Mouse (Mus musculus) retina, postnatal 7 days (tissue): ENCODE results near the gene Hydin.
A peak's percentile ranks its signal among the peaks of the same experiment; 100 is the strongest.
"Not testable (repeated sequence)": the region's sequence is repeated elsewhere in the genome, so short reads cannot be mapped to it uniquely, and the experiment has no call there.

Experiments
- DNase-seq: peaks from one replicate; pipeline ENCODE4 v3.0.0-alpha.2; 2012; ENCODE audit warnings: low read depth, low spot score

Hydin gene

DNA sequence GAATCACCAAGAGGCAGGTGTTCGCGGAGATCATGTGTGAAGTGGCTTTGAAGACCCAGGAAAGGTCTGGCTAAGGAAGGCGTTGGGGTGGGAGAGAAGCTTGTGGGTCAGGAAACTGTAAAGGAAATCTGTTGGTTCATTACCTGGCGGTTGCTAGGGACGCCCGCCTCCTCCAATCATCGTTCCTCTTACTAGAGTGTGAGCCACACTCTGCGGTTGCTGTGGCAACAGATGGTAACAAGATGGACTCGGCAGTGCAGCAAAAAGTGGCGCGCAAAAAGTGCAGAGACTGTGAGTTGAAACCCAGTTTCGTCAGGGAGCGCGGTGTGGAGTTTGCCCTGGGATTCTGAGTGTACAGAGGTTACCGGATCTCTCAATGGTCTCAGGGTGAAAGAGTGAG lies at the start of gene Hydin:
Gene Hydin, plus strand, starts transcription at position 237 of the 400 bp plus-strand sequence.
- peak; percentile 61 for DNase-seq

DNA sequence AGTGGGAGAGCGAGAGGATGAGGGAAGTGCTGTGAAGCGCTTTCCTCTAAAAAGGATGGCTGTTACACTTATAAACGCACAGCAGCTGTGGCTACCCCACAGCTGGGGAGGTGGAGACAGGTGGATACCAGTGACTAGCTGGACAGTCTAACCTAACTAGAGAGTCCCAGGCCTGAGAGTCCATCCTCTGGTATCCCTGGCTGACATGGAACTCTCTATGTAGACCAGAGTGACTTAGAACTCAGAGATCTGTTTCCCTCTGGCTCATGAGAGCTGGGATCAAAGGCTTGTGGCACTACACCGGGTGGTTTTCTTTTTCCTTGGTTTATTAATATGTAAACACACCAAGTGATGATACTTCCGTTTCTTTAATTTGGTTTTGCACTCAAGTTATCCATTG lies 49.6 kb upstream of the Hydin start:
- no peak for DNase-seq

DNA sequence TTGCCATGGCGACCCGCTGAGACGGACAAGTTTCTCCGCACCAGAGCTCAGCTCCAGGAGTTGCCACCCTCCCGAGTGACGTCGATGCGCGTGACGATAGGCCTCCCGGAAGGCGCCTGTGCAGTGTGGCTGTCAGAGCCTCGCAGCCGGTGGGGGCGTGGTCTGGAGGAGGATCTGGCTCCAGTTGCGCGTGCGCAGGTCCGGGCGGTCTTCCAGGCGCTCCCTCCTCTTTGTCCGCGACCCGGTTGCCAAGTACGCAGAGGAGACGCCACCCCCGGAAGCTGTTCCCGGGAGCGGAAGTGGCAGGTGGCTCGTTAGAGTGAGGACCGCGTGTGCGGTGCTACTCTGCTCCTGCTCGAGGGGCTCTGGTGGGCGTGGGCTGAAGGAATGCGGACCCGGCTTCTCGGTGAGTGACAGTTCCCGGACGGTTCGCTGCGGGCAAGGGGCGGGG lies 49.1 kb upstream of the Hydin start:
- peak; percentile 99 for DNase-seq

- DNase-seq = no peak
Measured at GRCm38 (mm10) chr8:110218511-110218910, 48.3 kb upstream of the Hydin start.

- no peak for DNase-seq
Measured at GRCm38 (mm10) chr8:110220936-110221335, 45.8 kb upstream of the Hydin start.

DNA sequence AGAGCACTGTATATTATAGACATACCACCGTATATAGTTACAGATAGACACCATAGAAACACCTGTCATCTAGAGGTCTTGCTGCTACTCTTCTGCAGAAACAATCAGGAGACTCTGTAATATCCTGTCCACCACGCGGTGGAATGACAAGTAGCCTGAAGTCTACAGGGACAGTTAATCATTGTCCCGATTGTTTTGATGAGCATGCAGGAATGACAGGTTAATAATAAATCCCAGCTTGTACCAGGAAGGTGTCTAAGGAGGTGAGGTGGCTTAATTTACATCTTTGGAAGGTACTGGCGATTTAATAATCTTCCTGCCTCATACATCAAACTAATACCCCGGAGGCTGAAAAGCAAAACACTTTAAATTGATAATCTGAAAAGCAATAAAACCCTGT lies 36.0 kb upstream of the Hydin start:
- no peak for DNase-seq

DNA sequence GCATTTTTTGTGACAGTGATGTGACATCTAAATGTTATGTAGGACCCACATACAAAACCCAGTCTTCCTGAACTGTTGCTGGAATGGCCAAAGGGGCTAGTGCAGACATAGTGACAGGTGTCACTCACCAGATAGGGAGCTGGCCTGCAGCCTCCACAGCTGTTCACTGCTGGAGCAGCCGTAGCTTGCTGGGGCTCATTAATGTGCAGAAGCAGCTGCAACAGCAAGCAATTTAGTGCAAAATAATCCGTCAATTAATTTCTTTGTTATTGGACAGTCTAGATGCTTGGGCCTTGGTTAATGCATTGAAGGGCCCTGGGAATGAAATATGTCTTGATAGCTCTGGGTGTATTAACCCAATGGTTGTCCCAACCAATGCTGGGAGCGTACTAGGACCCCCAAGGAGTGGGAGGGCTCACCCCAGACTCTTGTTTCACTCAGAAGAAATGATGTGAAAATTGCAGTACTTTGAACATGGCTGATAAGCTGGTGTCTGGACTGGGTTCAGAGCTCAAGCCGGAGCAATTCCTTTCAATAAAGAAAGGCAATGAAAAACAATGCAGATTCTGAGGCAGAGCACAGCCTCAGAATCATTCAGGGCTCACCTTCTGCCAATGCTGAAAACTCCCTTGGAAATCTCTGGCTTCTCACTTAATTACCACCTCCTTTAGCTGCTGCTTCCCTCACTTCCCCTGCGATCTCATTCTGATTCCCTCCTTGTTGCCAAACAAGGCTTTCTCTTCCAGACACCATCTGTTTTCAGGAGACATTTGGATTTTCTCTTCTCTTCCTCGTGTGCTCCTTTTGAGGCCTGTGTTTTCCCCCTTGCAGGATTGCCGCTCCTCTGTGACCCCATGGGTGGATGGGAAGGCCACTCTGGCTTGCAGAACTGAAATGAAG lies 24.2 kb upstream of the Hydin start:
- DNase-seq = no peak

- no peak for DNase-seq
Measured at GRCm38 (mm10) chr8:110244566-110244965, 22.2 kb upstream of the Hydin start.

GRCm38 (mm10) chr8:110247238-110247637 lies 19.5 kb upstream of the Hydin start:
- DNase-seq = no peak

DNA sequence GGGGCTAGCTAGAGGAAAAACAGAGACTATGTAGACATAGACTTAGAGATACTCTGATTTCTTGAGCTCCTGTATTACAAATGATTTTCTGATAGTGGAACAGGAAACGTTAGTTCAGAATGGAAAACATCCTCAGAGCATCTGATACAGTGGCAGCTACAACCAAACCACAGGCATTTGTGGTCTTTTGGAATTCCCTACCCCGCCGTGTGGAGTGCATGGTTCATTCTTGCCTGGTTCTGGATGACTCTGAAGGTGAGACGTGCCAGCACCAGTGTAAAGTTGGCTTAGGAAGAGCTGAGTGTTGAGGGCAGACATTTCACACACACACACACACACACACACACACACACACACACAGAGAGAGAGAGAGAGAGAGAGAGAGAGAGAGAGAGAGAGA lies 12.8 kb upstream of the Hydin start:
- no peak for DNase-seq

DNA sequence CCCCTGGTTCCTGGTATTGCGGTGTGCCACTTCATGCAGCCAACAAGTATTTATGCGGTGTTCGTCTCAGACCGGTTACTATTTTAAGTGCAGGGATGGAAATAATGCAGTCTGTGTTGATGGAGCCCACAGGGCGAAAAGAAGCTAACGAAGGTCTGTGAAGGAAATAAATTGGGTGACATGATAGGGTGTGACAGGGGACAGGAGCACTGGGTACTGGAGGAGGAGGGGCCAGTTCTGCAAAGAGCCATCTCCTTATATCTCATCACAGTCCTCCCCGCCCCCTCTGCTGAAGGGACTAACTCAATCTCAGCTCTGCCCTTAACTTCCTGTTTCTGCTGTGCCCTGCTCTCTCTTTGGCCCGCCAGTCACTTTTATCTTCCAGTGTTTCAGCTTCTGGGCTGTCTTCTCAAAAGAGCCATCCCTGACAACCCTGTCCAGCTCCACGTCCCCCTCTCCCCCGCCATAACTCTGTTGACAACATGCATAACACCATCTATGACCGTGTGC lies 926 bp upstream of the Hydin start:
- DNase-seq = no peak

GRCm38 (mm10) chr8:110267268-110267667 lies 491 bp downstream of the Hydin start:
- DNase-seq = no peak

- DNase-seq = no peak
Measured at GRCm38 (mm10) chr8:110270659-110271058, 3.9 kb downstream of the Hydin start.

- DNase-seq = no peak
Measured at GRCm38 (mm10) chr8:110273394-110273793, 6.6 kb downstream of the Hydin start.

DNA sequence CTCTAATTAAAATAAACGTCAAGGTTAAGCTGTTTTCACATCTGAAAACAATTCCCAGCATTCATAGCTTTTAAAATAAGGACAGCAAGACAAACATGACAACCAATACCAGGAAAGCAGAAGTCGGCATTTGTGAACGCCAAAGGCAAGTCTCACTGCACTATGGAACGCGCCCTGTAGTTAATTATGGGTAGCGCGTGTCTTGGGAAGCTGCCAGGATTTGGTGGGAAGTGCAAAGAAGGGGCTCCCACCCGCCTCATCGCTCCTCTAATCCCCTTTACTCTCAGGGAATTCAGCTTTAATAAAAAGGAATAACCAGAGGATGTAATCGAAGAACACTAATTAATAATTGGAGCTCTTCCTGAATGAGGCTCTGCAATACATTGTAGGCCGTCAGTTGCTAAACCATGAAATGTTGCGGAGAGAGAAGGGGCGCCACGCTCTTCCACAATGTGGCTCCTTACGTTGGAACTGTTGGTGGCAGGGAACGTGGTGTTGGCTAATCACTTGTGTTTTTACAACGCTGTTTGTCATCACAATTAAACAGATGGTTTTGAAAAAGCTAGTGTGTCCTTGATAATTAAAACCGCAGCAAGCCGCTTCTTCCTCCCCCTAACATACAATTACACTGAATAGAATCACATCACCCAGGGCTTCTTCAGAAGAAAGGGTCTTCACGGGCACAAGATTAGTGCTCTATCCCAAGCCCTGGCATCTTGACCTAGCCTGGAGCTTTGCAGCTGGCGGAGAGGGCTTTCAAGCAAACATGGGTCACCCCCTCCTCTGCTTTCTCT lies 8.9 kb downstream of the Hydin start:
- DNase-seq = no peak

GRCm38 (mm10) chr8:110276259-110276560 lies 9.4 kb downstream of the Hydin start:
- DNase-seq = no peak

- no peak for DNase-seq
Measured at GRCm38 (mm10) chr8:110312715-110313114, 45.9 kb downstream of the Hydin start.

DNA sequence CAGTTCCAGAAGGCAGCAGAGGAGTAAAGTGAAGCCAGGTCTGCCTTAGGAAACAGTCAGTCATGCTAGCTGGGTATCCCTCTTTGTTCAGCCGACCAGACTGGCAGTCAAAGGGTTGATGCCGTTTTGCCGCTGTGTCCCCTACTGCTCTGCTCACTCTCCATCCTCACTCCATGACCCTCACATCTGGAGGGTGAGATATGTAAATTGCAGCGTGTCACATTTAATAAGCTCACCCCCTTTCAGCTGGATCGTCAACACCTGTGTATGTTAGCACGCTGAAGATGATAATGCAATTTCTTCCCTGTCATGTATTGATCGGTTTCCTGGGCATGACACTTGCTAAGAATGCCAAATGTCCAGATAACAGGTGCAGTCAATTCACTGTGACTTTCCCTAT lies 49.0 kb downstream of the Hydin start:
- DNase-seq = no peak

DNA sequence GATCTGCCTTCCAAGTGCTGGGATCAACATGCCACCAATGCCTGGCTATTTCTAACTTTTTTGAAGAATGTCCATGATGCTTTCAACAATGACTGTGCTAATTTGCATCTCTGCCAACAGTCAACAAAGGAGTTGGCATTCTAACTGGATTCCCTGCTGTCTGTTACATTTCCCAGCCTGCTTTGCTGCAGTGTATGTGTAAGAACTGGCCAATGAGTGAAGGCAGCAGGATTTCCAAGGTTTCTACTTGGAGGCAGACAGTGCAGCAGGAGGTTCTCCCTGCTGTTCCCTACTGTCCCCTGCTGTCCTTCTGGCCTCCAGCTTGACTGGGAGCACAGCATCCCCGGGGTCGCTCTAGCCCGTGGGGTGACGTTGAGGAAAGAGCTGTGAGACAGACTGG lies 52.8 kb downstream of the Hydin start:
- DNase-seq = no peak

GRCm38 (mm10) chr8:110321446-110321845 lies 54.7 kb downstream of the Hydin start:
- no peak for DNase-seq

DNA sequence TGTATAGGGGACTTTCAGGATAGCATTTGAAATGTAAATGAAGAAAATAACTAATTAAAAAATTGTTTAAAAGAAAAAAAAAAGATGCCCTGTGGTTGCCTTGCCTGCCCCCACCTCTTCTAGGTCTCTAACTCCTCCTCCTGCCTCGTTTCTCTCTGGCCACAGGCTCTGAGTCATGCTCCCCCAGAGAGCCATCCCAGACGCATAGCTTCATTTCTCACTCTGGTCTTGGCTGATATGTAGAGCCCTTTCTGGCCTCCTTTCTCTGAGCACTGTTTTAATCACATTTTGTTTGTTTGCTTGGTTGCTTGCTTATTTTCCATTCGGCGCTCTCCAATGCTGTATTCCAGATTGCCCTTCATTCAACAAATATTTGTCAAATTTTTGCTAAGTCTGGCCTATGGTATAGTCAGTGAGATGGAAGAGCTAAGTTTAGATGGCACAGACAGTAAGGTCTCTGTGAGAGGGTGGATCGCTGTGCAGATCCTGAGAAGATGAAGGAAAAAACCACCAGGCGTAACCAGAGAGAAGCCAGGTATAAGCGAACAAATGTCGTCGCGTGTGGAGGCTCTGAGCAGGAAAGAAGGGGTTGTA lies 57.3 kb downstream of the Hydin start:
- no peak for DNase-seq

- not testable (repeated sequence) for DNase-seq
Measured at GRCm38 (mm10) chr8:110327120-110327519, 60.3 kb downstream of the Hydin start.
